Mouse (Mus musculus) ZHBTc4 (cell line): ENCODE results near the gene F13a1.
A peak's percentile ranks its signal among the peaks of the same experiment; 100 is the strongest.

Experiments
- DNase-seq: peaks from one replicate; pipeline ENCODE4 v3.0.0-alpha.2; 2011; ENCODE audit warnings: low read depth, low spot score

Gene F13a1

GRCm38 (mm10) chr13:37050126-37050525 lies at the start of gene F13a1:
TSS of gene F13a1 (minus strand) at chr13:37050244.
- no peak for DNase-seq

GRCm38 (mm10) chr13:37091620-37092019 lies 41.6 kb upstream of the F13a1 start:
- DNase-seq = no peak

- DNase-seq = no peak
These were observed 39.1 kb upstream of the F13a1 start for GRCm38 (mm10) chr13:37089104-37089503.

- DNase-seq = no peak
These were observed 31.6 kb upstream of the F13a1 start for GRCm38 (mm10) chr13:37081506-37082241.

GRCm38 (mm10) chr13:37071390-37071789 lies 21.3 kb upstream of the F13a1 start:
- no peak for DNase-seq

GRCm38 (mm10) chr13:37070824-37071223 lies 20.8 kb upstream of the F13a1 start:
- no peak for DNase-seq

GRCm38 (mm10) chr13:37060810-37061209 lies 10.8 kb upstream of the F13a1 start:
- no peak for DNase-seq

GRCm38 (mm10) chr13:37056662-37057061 lies 6.6 kb upstream of the F13a1 start:
- no peak for DNase-seq

GRCm38 (mm10) chr13:37049631-37050030 lies 413 bp downstream of the F13a1 start:
- no peak for DNase-seq

- no peak for DNase-seq
These were observed 1.0 kb downstream of the F13a1 start for GRCm38 (mm10) chr13:37049018-37049417.

GRCm38 (mm10) chr13:37045005-37045404 lies 5.0 kb downstream of the F13a1 start:
- peak; percentile 5 for DNase-seq

- DNase-seq = no peak
These were observed 15.3 kb downstream of the F13a1 start for GRCm38 (mm10) chr13:37034745-37035144.

GRCm38 (mm10) chr13:37025996-37026579 lies 24.0 kb downstream of the F13a1 start:
- no peak for DNase-seq

- DNase-seq = no peak
These were observed 28.5 kb downstream of the F13a1 start for GRCm38 (mm10) chr13:37021575-37021974.

GRCm38 (mm10) chr13:37010771-37011170 lies 39.3 kb downstream of the F13a1 start:
- DNase-seq = no peak

GRCm38 (mm10) chr13:37006224-37006623 lies 43.8 kb downstream of the F13a1 start:
- DNase-seq = no peak

GRCm38 (mm10) chr13:36999210-36999705 lies 50.8 kb downstream of the F13a1 start:
- no peak for DNase-seq

- no peak for DNase-seq
These were observed 56.5 kb downstream of the F13a1 start for GRCm38 (mm10) chr13:36993593-36993992.

GRCm38 (mm10) chr13:36988392-36988791 lies 61.7 kb downstream of the F13a1 start:
- no peak for DNase-seq

- DNase-seq = no peak
These were observed 77.0 kb downstream of the F13a1 start for GRCm38 (mm10) chr13:36973016-36973415.

- DNase-seq = no peak
These were observed 77.8 kb downstream of the F13a1 start for GRCm38 (mm10) chr13:36972226-36972625.

- no peak for DNase-seq
These were observed 87.1 kb downstream of the F13a1 start for GRCm38 (mm10) chr13:36962926-36963325.

GRCm38 (mm10) chr13:36958996-36959395 lies 91.0 kb downstream of the F13a1 start:
- DNase-seq = no peak
